Mouse (Mus musculus) naive thymus-derived CD4-positive, alpha-beta T cell, adult 2 months (primary cell): Measurements from ENCODE around the gene Tars2.

Experiments
- DNase-seq: peaks from one replicate; pipeline ENCODE4 v3.0.0-alpha.2; 2011; ENCODE audit warnings: low read depth

Tars2 gene

GRCm38 (mm10) chr3:95734092-95734702, 25.8 kb downstream of the Tars2 start:
- DNase-seq: no peak

DNA sequence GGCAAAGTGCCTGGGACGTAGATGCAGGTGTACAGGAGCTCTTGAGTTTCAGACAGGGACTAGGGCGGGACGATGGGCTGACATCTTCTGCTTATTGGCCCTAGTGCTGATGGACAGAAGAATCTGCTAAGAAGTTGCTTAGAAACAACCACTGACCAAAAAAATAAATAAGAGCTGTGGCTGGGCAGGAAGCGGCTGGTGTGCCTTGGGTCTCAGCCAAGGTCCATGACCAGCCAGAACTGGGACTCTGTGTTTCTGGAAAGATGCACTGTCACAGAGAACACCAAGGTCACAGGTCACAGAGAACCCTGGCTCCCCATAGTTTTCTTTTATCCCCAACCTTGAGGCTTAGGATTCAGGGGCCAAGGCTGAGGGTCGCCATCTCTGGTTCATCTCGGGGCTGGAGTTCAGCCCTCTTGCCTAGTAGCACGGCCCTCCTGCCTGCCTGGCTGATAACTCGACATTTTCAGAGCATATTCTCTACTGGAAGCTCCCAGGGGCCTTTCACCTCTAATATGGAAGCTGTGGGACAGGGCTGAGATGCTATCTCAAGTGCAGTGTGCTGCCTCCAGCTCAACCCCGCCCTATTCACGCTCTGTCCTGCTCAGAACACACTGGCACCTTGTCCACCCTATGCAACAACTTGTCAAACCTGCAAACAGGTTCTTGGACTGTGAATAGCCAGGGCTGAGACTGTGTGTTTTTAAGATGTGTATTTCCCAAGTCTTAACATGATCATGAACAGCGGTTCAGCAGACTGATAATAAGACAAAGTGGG, 27.1 kb downstream of the Tars2 start:
- DNase-seq: no peak

DNA sequence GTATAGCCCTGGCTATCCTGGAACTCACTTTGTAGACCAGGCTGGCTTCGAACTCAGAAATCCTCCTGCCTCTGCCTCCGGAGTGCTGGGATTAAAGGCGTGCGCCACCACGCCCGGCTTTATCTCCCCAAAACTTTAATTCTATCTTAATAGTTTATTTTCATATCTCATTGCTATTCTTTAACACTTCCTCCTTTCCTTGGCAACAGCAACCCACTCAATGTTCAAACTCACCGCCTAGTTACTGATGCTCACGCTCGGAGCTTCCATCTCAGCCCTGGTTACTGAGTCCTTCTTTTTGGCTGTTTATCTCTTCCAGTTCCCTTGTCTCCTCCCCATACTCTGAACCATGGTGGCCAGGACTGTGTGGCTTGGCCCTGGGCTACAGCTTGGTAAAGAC, 27.7 kb downstream of the Tars2 start:
- DNase-seq: no peak

GRCm38 (mm10) chr3:95731802-95732201, 28.2 kb downstream of the Tars2 start:
- no peak for DNase-seq

DNA sequence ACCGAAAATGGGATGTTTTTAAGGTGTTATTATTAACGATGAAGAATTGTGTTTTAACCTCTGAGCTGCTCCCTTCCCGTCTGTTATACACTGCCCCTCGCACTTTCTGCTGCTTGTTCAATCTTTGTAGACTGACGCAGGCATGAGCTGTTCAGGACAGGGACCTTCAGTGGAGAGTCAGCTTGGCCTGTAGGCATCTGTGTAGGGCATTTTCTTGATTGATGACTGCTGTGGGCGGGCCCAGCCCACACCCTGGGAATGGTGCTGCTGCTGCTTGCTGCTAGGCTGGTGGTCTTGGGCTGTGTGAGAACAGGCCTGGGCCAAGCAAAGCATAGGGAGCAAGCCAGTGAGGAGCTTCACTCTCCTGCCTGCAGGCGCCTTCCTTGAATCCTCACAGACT, 29.6 kb downstream of the Tars2 start:
- DNase-seq: no peak

- DNase-seq: no peak
Observed at GRCm38 (mm10) chr3:95728906-95729305, 31.1 kb downstream of the Tars2 start.

DNA sequence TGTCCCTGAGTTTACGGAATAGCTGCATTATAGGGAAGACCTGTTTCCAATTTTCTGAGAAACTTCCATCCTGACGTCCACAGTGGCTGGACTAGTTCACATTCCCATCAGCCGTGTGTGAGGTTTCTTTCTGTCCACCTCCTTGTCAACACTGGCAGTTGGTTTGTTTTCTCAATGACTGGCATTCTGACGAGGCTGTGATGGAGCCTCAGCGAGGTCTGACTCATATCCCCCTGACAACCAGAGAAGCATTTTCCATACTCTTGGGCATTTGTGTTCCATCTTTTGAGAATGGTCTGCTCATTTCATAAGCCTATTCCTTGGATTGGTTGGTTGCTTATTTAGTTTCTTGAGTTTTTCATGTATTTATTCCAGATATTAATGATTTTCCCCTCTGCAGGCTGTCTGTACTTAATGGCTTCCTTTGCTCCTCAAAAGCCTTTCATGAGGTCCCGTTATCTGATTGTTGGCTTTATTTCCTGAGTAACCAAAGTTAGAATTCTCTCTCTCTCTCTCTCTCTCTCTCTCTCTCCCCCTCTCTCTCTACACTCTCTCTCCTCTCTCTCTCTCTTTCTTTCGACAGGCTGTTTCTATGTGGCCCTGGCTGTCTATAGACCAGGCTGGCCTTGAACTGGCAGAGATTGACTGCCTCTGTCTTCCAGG, 33.2 kb downstream of the Tars2 start:
- no peak for DNase-seq

DNA sequence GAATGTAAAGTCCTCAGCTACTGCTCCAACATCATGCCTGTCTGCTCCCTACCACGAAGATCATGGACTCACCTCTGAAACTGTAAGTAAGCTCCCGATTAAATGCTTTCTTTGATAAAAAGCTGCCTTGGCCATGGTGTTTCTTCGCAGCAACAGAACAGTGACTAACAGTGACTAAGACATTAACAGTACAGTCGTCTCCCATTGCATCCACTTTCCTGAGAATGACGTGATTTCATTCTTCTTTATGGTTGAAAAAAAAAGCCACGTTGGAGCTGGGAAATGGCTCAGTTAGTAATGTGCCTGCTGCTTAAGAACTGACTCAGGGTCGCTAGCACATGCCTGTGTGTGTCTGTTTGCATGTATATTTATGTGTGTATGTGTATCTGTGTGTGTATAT, 34.1 kb downstream of the Tars2 start:
- no peak for DNase-seq

DNA sequence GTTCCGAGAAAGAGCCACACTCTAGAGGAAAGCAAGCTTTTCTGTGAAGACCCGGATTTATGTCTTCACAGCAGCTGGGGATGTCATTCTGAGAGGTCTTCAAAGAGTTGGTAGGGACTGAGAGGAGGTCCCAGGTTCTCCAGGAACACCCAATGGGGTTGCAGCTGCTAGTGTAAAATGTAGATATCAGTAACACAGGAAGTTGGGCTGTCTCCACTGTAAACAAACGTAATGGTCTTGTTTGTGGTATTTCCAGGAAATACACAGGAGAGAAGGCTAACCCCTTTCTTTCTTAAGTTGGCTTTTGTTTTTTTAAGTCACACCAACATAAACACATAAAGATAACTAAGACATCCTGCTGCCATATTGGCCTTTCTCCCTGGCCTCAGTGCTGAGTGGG, 37.6 kb downstream of the Tars2 start:
- DNase-seq: peak; percentile 69

- no peak for DNase-seq
Observed at GRCm38 (mm10) chr3:95718153-95718552, 41.9 kb downstream of the Tars2 start.

- DNase-seq: no peak
Observed at GRCm38 (mm10) chr3:95716075-95716474, 43.9 kb downstream of the Tars2 start.

GRCm38 (mm10) chr3:95709967-95710366, 50.0 kb downstream of the Tars2 start:
- DNase-seq: peak; percentile 39

DNA sequence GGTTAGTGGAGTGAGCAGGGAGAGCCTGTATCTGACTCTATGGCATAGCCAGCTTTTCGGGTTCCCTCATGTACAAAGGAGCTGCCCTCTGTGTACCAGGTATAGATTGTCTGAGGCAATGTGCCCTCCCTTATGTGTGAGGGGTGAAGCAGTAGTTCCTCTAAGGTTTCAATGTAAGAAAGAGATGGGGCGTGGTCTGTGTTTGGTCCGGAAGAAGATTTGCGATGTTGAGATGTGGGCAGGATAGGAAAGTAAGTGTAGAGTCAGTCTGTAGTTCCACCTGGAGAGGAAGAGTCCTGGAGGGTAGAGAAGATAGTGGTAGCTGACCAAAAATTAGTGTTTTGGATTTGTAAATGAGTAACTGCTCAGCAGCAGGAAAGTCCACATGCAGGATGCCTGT, 51.0 kb downstream of the Tars2 start:
- peak; percentile 63 for DNase-seq

GRCm38 (mm10) chr3:95707497-95707896, 52.5 kb downstream of the Tars2 start:
- peak; percentile 75 for DNase-seq

GRCm38 (mm10) chr3:95706273-95706672, 53.7 kb downstream of the Tars2 start:
- no peak for DNase-seq

GRCm38 (mm10) chr3:95704612-95705011, 55.4 kb downstream of the Tars2 start:
- no peak for DNase-seq

GRCm38 (mm10) chr3:95703276-95703675, 56.7 kb downstream of the Tars2 start:
- no peak for DNase-seq

DNA sequence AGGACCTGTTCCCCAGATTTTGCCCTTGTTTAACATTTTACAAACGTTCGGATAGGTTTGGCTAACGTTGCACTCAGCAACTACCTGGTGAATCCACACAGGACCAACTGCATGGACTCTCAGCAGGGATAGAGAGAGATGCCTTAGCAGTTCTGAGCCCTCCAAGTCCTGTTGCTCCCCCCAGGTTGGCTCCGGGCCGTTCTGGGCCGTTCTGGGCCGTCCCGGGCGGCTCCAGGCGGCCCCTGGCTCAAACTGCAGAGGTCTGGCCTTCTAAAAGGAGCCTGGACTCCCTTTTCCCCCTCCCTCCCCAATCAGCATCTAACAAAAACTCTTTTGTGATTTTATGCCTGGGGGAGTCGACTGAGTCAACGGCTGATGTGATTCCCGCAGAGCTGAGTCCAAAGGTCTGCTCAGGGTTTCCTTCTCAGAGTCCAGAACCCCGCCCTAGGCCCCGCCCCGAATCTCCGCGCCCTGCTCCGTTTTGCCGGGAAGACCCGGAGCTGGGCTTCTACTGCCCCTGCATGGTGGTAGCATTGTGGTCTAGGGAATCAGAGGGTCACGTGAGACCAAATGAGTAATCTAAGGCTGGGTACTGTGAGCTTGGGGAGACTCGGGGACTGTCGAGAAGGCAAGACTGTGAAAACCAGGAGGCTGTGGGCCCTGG, 58.0 kb downstream of the Tars2 start:
- DNase-seq: no peak

GRCm38 (mm10) chr3:95701085-95701484, 58.9 kb downstream of the Tars2 start:
- DNase-seq: no peak

DNA sequence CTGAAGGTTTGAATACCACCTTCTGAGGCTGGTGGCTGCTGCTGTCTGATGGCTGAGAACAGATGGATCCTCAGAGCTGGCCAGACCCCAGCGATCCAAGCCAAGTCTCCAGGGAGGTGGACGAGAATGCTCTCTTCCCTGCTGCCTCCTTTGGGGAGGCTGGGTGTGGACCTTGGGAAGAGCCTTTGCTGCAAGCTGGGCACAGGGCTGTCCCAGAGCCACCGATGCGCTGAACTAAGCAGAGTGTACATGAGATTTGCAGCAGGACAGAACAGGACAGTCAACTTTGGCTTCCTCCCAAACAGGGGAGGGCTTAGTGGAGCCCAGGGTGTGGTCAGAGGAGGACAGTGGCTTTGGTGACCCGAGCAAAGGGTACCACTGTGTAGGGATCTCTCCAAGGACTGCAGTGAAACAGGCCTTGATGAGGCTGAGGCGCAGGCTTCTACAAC, 59.7 kb downstream of the Tars2 start:
- DNase-seq: no peak

- DNase-seq: no peak
Observed at GRCm38 (mm10) chr3:95698286-95698685, 61.7 kb downstream of the Tars2 start.

- DNase-seq: no peak
Observed at GRCm38 (mm10) chr3:95696360-95696759, 63.6 kb downstream of the Tars2 start.

- no peak for DNase-seq
Observed at GRCm38 (mm10) chr3:95695796-95696195, 64.2 kb downstream of the Tars2 start.
